Mouse (Mus musculus): ENCODE results near the gene Olfr1410.

DNA sequence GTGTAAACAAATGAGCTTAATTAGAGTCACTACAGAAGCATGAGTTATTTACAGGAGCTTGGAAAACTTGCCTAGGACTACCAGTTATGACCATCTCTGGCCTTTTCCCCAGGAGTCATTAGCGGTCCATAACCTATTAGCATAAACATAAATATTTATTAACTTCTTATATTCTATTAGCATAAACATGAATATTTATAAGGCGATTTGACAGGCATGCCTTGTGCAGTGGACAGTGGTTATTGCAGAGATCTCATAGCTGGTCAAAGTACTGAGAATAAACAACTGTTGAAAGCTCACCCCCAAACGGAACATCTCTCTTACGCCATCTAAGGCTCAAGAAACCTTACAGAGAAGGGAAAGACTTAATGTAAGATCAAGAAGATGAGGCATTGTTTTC lies 7.6 kb downstream of the Olfr1410 start:
- no peak for TF ChIP-seq CTCF (conservative IDR thresholded peaks at IDR 0.05; ENCODE audit: low read length)
- TF ChIP-seq NANOG (IDR thresholded peaks at IDR 0.05; ENCODE audit: borderline replicate concordance, low read length): no peak
